Mouse (Mus musculus) stomach, postnatal 0 days (tissue): ENCODE measurements around the gene Snx29.

ENCODE experiments used
- CTCF ChIP-seq: IDR thresholded peaks from 2 replicates; pipeline ENCODE4 v1.5.1; 2016; ENCODE audit warnings: antibody characterized with exemption, low read depth, mild to moderate bottlenecking, moderate library complexity
- EP300 ChIP-seq: optimal IDR thresholded peaks from 2 replicates; pipeline ENCODE3; 2016; ENCODE audit warnings: antibody characterized with exemption

DNA sequence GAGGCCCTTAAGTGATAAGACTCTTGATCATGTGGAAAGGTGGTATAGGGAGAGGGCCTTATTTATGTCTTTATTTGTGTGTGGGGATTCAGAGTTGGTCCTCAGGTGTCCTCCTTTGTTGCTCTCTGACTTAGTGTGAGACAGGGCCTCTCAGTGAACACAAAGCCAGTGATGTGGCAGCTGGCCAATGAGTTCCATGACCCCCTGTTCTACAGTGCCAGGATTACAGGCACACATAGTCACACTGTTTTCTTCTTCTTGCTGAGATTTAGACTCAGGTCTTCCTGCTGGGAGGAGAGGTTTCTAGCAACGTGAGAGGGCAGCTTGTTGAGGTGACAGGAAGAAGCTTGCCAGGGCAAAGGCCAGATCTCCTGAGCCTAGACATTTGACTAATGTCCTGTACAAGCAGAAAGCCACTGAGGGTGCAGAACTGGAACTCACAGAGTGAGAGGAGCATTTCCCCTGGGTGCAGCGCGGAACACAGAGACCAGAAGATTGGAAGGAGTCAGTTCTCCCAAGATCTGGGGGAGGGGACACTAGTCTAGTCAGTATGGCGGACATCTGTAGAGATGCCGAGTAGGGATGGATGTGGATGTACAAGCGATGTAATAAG lies 151.3 kb downstream of the Snx29 start:
- TF ChIP-seq CTCF (no peak), EP300 (no peak)
